Mouse (Mus musculus): ENCODE results near the gene Rsph1. TPM values are rescaled to one million over a fixed set of nuclear protein-coding genes. Genes with fewer than 3 reads are reported as not detected.
A peak's percentile ranks its signal among the peaks of the same experiment; 100 is the strongest.

The Rsph1 gene
- polyA plus RNA-seq, 1 experiment from 2014 or later: 3.4 TPM

GRCm38 (mm10) chr17:31262715-31263114, 14.5 kb downstream of the Rsph1 start:
- H3K9me3 ChIP-seq (replicated peaks): no peaks in the 10 kb centered on the region
- no peak overlapping the region for H3K4me2 ChIP-seq
- H3K9ac ChIP-seq (replicated peaks): no peak overlapping the region
- H3K36me3 ChIP-seq: no peaks in the 10 kb centered on the region
- H3K27ac ChIP-seq (replicated peaks): no peak overlapping the region
- no peaks in the 10 kb centered on the region for H3K4me1 ChIP-seq
- no peak for ATAC-seq (ENCODE audit: low FRiP score)
- WGBS: 73% methylated on average over 5 of the region's 5 CpGs
- no peaks in the 10 kb centered on the region for H3K27me3 ChIP-seq (replicated peaks)
- no peak overlapping the region for H3K4me3 ChIP-seq (replicated peaks)

- Histone ChIP-seq H3K9me3 (replicated peaks) (no peaks in the 10 kb centered on the region), H3K4me3 (replicated peaks) (no peak overlapping the region), H3K9ac (replicated peaks) (no peak overlapping the region), H3K27me3 (replicated peaks) (no peaks in the 10 kb centered on the region), H3K4me2 (no peak overlapping the region), H3K27ac (replicated peaks) (no peak overlapping the region), H3K4me1 (no peaks in the 10 kb centered on the region), H3K36me3 (no peaks in the 10 kb centered on the region)
- no peak for ATAC-seq (ENCODE audit: low FRiP score)
- WGBS: 72% methylated on average over 6 of the region's 6 CpGs
Measured at GRCm38 (mm10) chr17:31261352-31261751, 15.8 kb downstream of the Rsph1 start.

GRCm38 (mm10) chr17:31260430-31260829, 16.8 kb downstream of the Rsph1 start:
- Histone ChIP-seq H3K9me3 (replicated peaks) (no peaks in the 10 kb centered on the region), H3K27ac (replicated peaks) (no peak overlapping the region), H3K36me3 (no peaks in the 10 kb centered on the region), H3K4me3 (replicated peaks) (no peak overlapping the region), H3K4me1 (no peaks in the 10 kb centered on the region), H3K4me2 (no peak overlapping the region), H3K9ac (replicated peaks) (no peak overlapping the region), H3K27me3 (replicated peaks) (no peaks in the 10 kb centered on the region)
- ATAC-seq (ENCODE audit: low FRiP score): no peak
- WGBS: 90% methylated on average over 7 of the region's 7 CpGs

- Histone ChIP-seq H3K9me3 (replicated peaks) (no peaks in the 10 kb centered on the region), H3K9ac (replicated peaks) (no peak overlapping the region), H3K4me3 (replicated peaks) (no peak overlapping the region), H3K36me3 (no peaks in the 10 kb centered on the region), H3K4me2 (no peak overlapping the region), H3K27ac (replicated peaks) (no peak overlapping the region), H3K4me1 (peaks cover 2% of the 10 kb centered on the region), H3K27me3 (replicated peaks) (no peaks in the 10 kb centered on the region)
- 79% methylated on average over 4 of the region's 4 CpGs for WGBS
- no peak for ATAC-seq (ENCODE audit: low FRiP score)
Measured at GRCm38 (mm10) chr17:31259825-31260224, 17.4 kb downstream of the Rsph1 start.

- H3K9ac ChIP-seq (replicated peaks): no peak overlapping the region
- H3K27ac ChIP-seq (replicated peaks): no peak overlapping the region
- no peak overlapping the region for H3K4me2 ChIP-seq
- no peak for ATAC-seq (ENCODE audit: low FRiP score)
- no peaks in the 10 kb centered on the region for H3K36me3 ChIP-seq
- 72% methylated on average over 4 of the region's 4 CpGs for WGBS
- no peaks in the 10 kb centered on the region for H3K9me3 ChIP-seq (replicated peaks)
- no peaks in the 10 kb centered on the region for H3K27me3 ChIP-seq (replicated peaks)
- H3K4me1 ChIP-seq: peaks cover 4% of the 10 kb centered on the region
- no peak overlapping the region for H3K4me3 ChIP-seq (replicated peaks)
Measured at GRCm38 (mm10) chr17:31259145-31259544, 18.0 kb downstream of the Rsph1 start.

GRCm38 (mm10) chr17:31258310-31258865, 18.8 kb downstream of the Rsph1 start:
- Histone ChIP-seq H3K4me2 (no peak overlapping the region), H3K27me3 (replicated peaks) (no peaks in the 10 kb centered on the region), H3K36me3 (no peaks in the 10 kb centered on the region), H3K9ac (replicated peaks) (no peak overlapping the region), H3K4me1 (peaks cover 4% of the 10 kb centered on the region), H3K9me3 (replicated peaks) (no peaks in the 10 kb centered on the region), H3K4me3 (replicated peaks) (no peak overlapping the region), H3K27ac (replicated peaks) (no peak overlapping the region)
- no peak for ATAC-seq (ENCODE audit: low FRiP score)
- WGBS: 80% methylated on average over 9 of the region's 9 CpGs

GRCm38 (mm10) chr17:31257898-31258297, 19.3 kb downstream of the Rsph1 start:
- Histone ChIP-seq H3K9ac (replicated peaks) (no peak overlapping the region), H3K36me3 (no peaks in the 10 kb centered on the region), H3K4me2 (no peak overlapping the region), H3K4me3 (replicated peaks) (no peak overlapping the region), H3K27me3 (replicated peaks) (no peaks in the 10 kb centered on the region), H3K4me1 (peaks cover 4% of the 10 kb centered on the region), H3K27ac (replicated peaks) (no peak overlapping the region), H3K9me3 (replicated peaks) (no peaks in the 10 kb centered on the region)
- 96% methylated on average over 12 of the region's 12 CpGs for WGBS
- no peak for ATAC-seq (ENCODE audit: low FRiP score)

GRCm38 (mm10) chr17:31257149-31257548, 20.0 kb downstream of the Rsph1 start:
- Histone ChIP-seq H3K9ac (replicated peaks) (no peak overlapping the region), H3K27me3 (replicated peaks) (no peaks in the 10 kb centered on the region), H3K4me1 (peaks cover 4% of the 10 kb centered on the region), H3K4me3 (replicated peaks) (no peak overlapping the region), H3K36me3 (no peaks in the 10 kb centered on the region), H3K9me3 (replicated peaks) (no peaks in the 10 kb centered on the region), H3K27ac (replicated peaks) (no peak overlapping the region), H3K4me2 (no peak overlapping the region)
- 98% methylated on average over 1 of the region's 1 CpGs for WGBS
- ATAC-seq (ENCODE audit: low FRiP score): no peak

- H3K27me3 ChIP-seq (replicated peaks): no peaks in the 10 kb centered on the region
- WGBS: 9% methylated on average over 9 of the region's 9 CpGs
- H3K9me3 ChIP-seq (replicated peaks): no peaks in the 10 kb centered on the region
- H3K36me3 ChIP-seq: no peaks in the 10 kb centered on the region
- H3K27ac ChIP-seq (replicated peaks): no peak overlapping the region
- H3K9ac ChIP-seq (replicated peaks): no peak overlapping the region
- ATAC-seq (ENCODE audit: low FRiP score): peak; percentile 77
- peaks cover 4% of the 10 kb centered on the region for H3K4me1 ChIP-seq
- peak overlapping the region; percentile 20; the same call in 1 of the 2 replicates for H3K4me2 ChIP-seq
- no peak overlapping the region for H3K4me3 ChIP-seq (replicated peaks)
Measured at GRCm38 (mm10) chr17:31254463-31254931, 22.7 kb downstream of the Rsph1 start.

GRCm38 (mm10) chr17:31253951-31254350, 23.2 kb downstream of the Rsph1 start:
- Histone ChIP-seq H3K4me2 (no peak overlapping the region), H3K9me3 (replicated peaks) (no peaks in the 10 kb centered on the region), H3K4me3 (replicated peaks) (no peak overlapping the region), H3K27ac (replicated peaks) (no peak overlapping the region), H3K27me3 (replicated peaks) (no peaks in the 10 kb centered on the region), H3K36me3 (no peaks in the 10 kb centered on the region), H3K4me1 (peaks cover 4% of the 10 kb centered on the region), H3K9ac (replicated peaks) (no peak overlapping the region)
- 62% methylated on average over 5 of the region's 5 CpGs for WGBS
- no peak for ATAC-seq (ENCODE audit: low FRiP score)

- 47% methylated on average over 5 of the region's 5 CpGs for WGBS
- ATAC-seq (ENCODE audit: low FRiP score): no peak
- Histone ChIP-seq H3K36me3 (no peaks in the 10 kb centered on the region), H3K4me1 (no peaks in the 10 kb centered on the region), H3K4me2 (no peak overlapping the region), H3K4me3 (replicated peaks) (no peak overlapping the region), H3K27ac (replicated peaks) (no peak overlapping the region), H3K9ac (replicated peaks) (no peak overlapping the region), H3K27me3 (replicated peaks) (no peaks in the 10 kb centered on the region), H3K9me3 (replicated peaks) (no peaks in the 10 kb centered on the region)
Measured at GRCm38 (mm10) chr17:31247144-31247543, 30.0 kb downstream of the Rsph1 start.

- Histone ChIP-seq H3K9ac (replicated peaks) (no peak overlapping the region), H3K4me2 (no peak overlapping the region), H3K27ac (replicated peaks) (no peak overlapping the region), H3K9me3 (replicated peaks) (no peaks in the 10 kb centered on the region), H3K4me1 (no peaks in the 10 kb centered on the region), H3K4me3 (replicated peaks) (no peak overlapping the region), H3K27me3 (replicated peaks) (no peaks in the 10 kb centered on the region), H3K36me3 (no peaks in the 10 kb centered on the region)
- no peak for ATAC-seq (ENCODE audit: low FRiP score)
- WGBS: 84% methylated on average over 5 of the region's 5 CpGs
Measured at GRCm38 (mm10) chr17:31245321-31245720, 31.9 kb downstream of the Rsph1 start.
